Mouse (Mus musculus) adrenal gland, postnatal 4 days (tissue): Measurements from ENCODE around the gene Sh3bgrl2. TPM values are rescaled to one million over a fixed set of nuclear protein-coding genes. Genes with fewer than 3 reads are reported as not detected.
A peak's percentile ranks its signal among the peaks of the same experiment; 100 is the strongest.
"Not testable (repeated sequence)": the region's sequence is repeated elsewhere in the genome, so short reads cannot be mapped to it uniquely, and the experiment has no call there.

Experiments
- DNase-seq, 2 experiments: peaks; one replicate each; pipeline ENCODE4 v3.0.0; 2021 to 2022; ENCODE audit warnings: low spot score in 2 of 2, mixed read lengths in 2 of 2
- long read RNA-seq, 2 experiments: library from polyadenylated mRNA; stranded (forward); transcript quantifications; one replicate each; pipeline ENCODE4 v2.0.0; 2021
- total RNA-seq, 2 experiments: library from RNA; stranded (reverse); gene quantifications; 2 replicates each; pipeline ENCODE4 v1.2.3; 2021

Gene Sh3bgrl2
- total RNA-seq = 10 to 100 TPM; 17.0 to 23.5 TPM
- long read RNA-seq, experiment 1, full-length matches to known transcripts = 6 of 10 reads
- long read RNA-seq, experiment 1, partial matches to known transcripts = 0 of 10 reads
- long read RNA-seq, experiment 1, other reads (novel, unspliced or antisense) = 4 of 10 reads
- long read RNA-seq, experiment 2, full-length matches to known transcripts = 16 of 23 reads
- long read RNA-seq, experiment 2, partial matches to known transcripts = 0 of 23 reads
- long read RNA-seq, experiment 2, other reads (novel, unspliced or antisense) = 7 of 23 reads

DNA sequence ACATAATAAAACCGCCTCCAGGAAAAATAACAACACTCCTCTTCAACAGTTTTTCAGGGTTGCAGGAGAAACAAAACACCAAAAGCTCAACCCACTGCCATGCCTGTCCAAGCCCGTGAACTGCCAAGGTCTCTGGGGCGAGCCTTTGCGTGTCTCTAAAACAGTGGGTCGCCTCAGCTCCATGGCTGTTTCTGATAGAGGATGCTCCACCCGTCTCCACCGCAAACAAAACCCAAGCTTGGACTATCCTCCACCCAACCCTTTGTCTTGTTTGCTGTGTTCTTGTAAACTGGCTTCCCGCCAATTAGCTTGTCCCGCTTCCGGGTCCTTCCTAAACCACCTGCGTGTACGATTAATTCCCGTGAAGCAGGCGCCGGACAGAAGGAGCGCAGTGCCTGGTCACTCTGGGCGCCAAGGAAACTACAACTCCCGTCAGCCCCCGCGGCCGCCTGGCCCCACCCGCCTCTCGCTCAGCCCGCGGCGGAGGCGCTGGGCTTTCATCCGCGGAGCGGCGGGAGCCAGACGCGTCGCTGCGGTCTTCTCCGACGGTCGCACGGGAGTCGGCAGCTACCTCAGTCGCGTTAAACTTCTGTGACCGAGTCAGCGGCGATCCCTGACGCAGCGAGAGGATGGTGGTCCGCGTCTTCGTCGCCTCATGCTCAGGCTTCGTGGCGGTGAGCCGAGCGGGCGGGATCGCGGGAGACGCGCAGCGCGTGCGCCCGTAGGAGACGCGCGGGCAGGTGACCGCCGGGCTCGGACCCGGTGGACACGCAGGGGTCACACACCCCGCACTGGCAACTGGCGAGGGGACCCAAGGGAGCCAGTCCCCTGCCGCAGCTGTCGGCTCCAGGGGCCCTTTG, at the start of gene Sh3bgrl2:
Gene Sh3bgrl2, plus strand, starts transcription at position 498 of the 860 bp plus-strand sequence.
- peak; percentile 50 to 54 for DNase-seq

DNA sequence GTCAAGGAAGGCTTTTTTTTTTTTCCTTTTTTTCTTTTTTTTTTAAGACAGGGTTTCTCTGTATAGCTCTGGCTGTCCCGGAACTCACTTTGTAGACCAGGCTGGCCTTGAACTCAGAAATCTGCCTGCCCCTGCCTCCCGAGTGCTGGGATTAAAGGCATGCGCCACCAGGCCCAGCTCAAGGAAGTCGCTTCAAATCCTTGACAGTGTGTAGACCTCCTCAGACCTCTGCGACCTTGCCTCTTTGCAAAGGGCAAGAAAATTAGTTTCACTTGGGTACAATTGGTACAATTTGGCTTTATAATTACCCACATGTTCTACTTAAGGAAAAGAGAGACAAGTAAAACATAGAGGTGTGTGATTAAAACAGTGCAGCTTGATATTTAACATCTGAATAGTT, 29.0 kb upstream of the Sh3bgrl2 start:
- not testable (repeated sequence) for DNase-seq

DNA sequence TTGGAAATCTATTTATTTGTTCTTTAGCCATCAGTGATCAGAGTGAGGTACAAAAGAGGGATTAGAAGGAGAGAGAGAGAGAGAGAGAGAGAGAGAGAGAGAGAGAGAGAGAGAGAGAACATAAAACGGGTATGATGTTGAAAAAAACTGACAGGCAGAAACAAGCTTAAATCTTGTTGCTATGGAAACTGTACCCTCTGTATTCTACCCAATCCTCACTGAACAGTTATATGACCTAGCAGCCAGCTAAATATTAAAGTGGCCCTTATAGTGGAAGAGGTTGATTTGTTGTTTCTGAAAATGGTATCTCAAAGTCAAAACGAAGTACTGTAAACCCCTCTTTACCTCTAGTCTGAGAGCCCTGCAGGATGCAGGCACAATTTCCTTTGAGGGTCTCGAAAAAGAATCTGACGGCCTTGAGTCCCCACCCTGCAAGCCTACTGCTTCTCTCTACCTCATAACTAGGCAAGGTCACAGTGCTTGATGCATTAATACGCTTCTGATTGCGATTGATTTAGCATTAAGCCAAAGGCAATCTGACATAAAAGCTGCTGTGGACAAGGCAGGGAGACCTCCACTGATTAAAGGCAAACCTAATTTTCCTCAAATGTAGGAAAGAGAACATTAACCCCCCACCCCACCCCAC, 28.5 kb upstream of the Sh3bgrl2 start:
- no peak for DNase-seq

DNA sequence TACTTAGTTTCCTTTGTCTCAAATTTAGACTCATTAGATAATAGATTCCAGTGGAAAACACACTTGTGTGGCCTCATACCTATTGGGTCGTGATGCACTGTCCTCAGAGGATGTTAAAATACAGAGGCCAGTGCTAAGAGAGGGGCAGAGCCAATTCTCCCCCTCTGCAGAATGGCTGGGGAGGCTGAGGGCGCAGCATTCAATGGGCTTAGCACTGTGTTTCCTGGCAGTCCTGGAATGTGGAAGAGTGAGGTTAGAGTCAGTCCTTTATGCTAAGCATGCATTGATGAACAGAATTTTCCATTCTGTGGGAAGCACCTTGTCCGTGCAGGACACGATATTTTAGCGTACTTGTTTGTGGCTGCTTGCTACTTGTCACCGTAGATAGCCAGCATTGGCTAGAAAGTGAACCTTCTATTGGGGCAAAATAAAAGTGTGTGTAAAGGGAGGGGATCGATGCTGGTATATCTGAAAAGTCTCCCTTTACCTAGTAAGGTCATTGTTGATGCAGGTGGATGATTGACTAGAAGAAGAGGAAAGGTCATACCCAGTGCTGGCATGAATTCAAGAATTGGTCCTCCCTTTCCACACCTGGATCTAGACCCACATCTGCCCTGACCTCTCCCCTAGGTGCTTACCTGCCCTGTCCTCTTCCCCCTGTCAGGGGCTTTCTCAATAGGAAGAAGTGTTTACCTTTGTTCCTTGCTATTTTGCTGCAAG, 20.6 kb upstream of the Sh3bgrl2 start:
- DNase-seq = no peak

DNA sequence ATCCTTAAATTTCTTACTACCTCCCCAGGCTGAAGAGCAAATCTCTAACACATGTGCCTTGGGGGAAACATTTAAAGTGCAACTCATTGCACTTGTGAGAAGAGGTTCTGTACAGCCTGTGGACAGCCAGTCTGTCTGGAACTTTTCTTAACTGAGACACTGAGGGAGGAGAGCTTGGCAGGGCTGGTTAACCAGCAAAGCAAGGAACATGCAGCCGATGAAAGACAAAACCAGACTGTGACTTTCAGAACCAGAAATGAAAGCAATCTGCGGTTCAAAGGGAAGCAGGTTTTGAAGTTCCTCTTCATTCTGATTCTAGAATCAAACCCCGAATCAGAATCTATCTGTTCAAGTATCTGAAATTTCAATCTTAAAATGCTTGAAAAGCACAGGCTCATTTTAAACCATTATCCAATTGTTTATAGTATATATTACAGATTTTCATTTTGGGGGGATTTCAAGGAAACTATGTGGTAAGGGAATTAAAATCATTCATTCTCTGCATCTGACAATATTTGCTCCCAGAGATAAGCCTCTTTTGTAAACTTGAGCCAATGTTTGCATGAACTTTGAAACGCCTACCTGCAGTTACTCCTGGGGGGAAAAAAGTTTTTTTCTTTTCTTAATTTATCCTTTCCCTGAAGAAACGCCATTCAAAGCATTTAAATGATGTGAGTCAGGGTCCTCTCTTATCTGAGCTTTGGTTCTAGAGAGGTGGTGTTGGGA, 14.9 kb upstream of the Sh3bgrl2 start:
- no peak for DNase-seq

DNA sequence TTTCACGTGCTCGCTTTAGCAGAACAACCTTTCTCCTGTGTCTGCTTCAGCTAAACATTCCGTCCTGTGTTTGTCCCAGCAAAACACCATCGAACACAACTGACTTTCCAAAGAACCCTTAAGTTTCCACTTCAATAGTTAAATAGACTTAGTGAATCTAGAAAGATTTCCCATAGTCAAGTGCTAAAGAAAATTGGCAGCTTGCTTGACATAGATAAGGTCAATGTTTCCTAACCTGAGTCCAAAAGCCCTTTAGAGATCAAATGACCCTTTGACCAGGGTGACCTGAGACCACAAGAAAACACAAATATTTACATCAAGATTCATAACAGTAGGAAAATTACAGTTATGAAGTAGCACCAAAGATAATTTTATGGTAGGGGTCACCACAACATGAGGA, 11.2 kb upstream of the Sh3bgrl2 start:
- no peak for DNase-seq

DNA sequence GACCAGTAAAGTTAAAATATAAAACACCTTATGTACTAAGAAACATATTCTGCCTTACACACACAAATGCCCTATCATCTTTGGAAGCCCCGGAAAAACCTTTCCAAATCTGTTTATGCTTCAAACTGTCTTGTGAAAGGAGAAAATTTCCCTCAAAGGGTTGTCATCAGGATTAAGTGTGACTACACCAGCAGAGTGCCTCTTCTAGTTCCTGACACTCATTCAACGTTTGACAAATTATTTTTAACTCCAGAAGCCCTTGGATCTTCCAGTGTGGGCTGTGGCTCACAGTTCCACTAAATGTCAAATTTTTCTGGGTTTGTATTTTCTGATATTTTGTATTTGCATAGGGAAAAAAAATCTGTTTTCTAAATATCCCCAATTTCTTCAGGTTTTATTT, 10.6 kb upstream of the Sh3bgrl2 start:
- DNase-seq = no peak

DNA sequence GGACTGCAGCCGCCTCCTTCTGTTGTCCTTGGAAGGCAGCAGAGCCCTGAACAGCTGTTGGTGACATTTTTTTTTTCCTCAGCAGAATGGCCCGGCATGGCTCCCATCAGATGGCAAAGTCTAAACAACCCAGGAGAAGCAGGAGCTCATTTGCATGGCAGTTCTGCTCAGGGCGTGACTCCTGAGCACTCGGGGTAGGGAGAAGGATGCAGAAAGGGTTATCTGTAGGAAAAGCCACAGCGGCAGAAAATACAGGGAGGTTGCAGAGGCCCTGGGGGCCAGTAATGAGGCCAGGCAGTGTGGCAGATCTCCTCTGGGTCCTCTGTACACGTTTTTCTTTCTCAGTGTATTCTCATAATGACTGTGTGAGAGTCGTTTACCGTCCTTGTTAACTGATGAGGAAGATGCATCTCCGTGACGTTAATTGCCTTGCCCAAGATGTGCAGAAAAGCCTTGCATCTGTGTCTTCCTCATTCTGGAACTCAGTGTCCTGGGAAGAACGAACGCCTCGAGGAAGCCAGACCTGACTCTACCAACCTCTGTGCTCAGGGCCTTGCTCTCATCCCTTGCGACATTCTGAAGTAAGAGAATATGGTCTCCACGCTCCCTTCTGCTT, 10.1 kb upstream of the Sh3bgrl2 start:
- DNase-seq = no peak

DNA sequence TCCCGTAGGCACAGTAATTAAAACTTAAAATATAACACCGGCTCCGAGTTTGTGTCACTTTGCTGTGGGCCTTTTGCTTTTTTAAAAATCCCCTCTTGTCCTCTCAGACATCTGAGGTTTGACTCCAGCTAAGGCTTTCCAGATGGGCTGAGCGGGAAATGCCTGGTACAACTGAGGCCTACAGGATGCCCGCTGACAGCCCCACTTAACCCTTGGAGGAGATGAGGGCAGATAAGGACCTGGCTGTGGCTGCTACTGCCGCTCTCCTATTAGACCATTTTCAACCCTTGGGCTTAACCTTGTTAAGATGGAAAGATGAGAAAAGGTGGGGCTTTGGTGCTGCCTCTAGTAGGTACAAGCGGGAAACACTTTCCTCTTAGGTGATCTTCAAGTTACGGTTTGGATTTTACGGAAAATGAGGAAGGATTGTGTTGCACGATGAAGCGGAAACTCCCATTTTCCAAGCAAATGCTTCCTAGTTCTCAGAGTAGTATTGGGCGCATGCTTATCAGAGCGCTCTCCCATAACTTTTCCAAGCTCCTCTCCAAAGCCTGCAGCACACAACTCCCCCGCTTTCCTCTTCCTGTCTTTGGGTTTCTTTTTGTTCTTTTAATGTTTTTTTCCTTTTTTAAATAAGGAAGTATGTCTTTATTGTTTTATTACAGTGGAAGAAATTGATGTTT, 8.2 kb upstream of the Sh3bgrl2 start:
- DNase-seq = no peak

DNA sequence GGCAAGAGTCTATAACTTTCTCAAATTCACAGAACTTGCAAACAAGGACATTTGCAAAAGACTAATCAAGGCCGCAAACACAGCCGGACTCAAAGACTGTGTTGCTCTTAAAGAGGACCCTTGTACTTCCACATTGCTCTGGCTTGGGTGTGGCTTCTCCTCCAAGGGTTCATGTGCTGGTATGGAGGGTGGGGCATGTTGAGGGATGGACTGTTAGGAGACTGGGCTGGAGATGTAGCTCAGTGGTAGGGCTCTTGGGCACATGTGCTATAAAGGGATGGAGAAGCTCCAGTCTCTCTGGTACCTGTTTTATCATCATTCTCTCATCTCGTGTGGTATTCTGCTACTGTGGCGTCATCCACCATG, 7.7 kb upstream of the Sh3bgrl2 start:
- no peak for DNase-seq

DNA sequence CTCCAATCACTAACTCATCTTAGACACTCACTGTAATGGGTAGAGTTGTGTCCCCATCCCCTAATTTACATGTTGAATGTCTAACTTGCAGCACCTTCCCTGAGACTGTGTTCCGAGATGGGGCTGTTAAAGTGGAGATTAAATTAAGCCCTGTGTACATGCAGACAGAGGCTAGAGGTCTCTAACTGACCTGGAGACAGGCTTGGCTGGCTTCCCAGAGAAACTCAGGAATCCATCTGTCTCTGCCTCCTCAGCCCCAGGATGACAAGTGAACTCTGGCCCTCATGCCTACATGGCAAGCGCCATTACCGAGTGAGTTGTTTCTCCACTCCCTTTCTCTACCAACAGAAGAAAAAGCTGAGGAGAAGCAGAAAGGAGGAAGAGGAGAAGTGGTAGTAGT, 7.2 kb upstream of the Sh3bgrl2 start:
- no peak for DNase-seq

DNA sequence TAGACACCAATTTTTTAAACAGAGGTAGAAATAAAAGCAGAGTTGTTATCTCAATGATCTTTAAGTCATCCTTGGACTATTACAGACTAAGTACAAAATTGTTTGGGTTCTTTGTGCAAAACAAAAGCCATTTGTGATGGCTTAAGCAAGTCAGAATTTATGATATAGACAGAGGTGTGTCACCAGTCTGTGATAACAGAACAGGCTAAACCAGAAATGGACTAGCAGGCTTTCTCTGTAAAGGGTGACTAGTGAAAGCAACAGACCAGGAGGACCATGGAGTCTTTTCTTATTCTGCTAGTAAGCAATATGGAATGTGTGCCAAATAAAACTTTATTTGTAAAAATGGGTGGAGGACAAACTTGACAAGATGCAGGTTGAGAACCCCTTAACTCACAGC, 2.9 kb upstream of the Sh3bgrl2 start:
- DNase-seq = no peak

DNA sequence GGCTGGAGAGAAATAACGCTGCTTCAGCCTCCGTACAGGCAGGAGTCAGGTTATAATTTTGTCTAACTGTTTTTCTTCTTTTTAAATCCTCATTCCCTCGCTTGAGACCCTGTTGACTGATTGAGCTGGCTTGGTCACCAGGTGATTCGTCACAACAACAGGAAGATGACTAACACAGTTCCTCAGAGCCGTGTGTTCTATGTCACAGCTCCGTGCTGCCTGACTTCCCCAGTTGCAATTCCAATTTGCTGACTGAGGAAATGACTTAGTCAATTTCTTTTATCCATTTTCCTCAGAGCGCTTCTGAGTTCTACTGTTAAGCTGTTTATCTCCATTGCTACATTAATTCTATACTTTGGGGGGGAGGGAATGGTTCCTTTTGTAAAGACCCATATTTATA, 1.8 kb upstream of the Sh3bgrl2 start:
- no peak for DNase-seq

DNA sequence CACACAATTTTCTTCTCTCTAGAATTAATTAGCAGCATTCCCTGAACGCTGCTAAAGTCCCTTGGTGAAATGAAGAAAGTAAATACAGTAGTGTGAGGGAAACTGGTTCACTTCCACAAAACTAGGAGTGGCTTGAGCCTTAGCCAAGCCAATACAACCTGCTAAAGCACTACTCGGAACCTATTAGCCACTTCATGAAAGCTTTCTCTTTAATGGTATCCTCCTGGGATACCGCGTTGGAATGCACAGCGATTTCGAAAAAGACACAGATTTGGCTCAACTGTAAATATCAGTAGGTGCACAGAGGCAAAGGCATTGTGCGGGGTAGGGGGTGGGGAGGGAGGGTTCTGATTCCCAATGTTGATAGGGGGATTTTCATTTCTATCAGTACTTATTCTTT, 898 bp upstream of the Sh3bgrl2 start:
- DNase-seq = no peak

DNA sequence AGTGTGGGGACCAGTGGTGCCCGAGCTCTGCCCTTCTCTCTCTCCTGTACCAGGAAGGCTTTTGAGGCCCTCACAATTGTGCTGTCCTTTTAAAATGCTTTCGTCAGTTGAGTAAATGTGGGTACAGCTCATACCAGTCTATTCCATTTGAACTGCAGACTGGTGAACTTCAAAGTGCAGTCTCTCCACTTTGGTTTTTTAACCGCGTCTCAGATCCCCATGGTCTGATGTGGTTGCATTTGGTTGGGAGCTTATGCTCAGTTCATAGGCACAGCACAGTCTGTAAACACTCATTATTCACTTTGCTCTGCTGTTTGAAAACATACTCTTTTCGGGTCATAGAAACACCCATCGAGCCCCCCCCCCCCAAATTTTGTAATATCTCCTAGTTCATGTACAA, 1.7 kb downstream of the Sh3bgrl2 start:
- DNase-seq = no peak

DNA sequence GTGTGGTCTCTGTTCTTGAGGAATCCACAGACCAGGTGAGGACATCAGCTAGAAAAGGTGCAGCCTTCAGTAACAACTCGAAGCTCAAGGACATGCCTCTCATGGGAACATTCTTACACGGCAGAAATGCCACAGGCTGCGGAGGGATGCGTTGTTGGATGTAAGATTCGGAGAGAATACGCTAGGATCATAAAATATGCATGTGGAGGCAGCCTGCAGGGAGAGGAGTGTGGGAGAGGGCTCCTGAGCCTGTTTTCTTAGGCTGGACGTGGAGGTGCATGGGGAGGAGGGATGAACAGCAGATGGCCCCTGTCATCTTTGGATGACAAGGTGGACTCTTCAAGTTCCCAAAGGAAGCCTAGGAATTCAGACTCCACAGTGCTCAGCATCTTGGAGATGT, 3.0 kb downstream of the Sh3bgrl2 start:
- DNase-seq = no peak

DNA sequence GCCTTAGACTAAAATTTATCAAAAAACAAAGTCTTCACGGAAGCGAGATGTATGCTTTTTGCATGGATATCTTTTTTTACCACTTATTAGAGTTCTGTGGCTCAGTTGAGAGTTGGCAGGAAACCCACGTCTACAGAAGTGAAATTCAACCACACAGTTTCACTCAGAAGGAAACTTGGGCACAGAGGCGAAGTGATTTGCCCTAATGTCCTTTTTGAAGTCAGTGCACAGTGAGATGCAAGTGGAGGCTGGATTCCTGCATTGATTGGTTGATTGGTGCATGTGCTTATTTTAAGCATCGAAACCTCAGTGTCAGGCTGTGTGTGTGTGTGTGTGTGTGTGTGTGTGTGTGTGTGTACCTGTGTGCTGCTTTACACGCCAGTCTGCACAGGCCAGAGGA, 3.5 kb downstream of the Sh3bgrl2 start:
- no peak for DNase-seq

DNA sequence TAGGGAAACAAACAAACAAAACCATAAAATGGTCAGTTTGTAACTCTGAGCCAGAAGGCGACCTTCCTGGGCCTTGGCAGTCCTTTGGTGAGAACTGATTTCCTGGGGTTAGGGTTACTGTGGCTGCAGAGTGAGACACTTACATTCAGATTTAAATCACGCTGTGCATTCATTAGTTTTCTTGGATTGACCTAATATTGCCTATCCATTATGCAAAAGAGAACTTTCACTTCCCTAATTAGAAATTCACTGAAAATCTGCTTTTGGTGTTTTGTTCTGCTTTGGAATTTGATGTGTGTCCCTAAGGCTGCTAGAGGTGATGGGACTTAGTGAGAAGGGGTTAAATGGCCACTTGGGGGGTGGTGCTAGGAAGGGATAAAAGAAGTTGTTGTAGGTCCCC, 7.5 kb downstream of the Sh3bgrl2 start:
- DNase-seq = no peak

DNA sequence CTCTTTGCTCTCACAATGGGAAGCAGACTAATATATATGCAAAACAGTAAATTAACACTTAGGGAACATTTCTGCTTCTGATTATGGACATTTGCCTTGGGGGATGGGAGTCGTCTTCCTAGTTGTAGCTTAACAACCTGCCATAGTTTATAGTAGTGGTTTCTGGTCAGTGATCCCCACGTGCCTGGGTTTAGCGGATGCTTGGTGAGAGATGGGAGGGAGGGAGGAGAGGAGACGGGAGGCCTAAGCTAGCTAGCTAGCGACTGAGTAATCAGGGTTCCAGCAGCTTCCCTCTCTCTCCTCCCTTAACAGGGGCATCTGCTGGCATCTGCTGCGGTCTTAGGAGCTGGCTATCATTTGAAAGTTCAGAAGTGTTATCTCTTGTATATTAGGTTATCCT, 8.1 kb downstream of the Sh3bgrl2 start:
- DNase-seq = no peak
